Mouse (Mus musculus) lung, postnatal 4 days (tissue): ENCODE measurements around the gene Rpain.

Experiments
- DNase-seq, 2 experiments: peaks; one replicate each; pipeline ENCODE4 v3.0.0; 2021

The Rpain gene

DNA sequence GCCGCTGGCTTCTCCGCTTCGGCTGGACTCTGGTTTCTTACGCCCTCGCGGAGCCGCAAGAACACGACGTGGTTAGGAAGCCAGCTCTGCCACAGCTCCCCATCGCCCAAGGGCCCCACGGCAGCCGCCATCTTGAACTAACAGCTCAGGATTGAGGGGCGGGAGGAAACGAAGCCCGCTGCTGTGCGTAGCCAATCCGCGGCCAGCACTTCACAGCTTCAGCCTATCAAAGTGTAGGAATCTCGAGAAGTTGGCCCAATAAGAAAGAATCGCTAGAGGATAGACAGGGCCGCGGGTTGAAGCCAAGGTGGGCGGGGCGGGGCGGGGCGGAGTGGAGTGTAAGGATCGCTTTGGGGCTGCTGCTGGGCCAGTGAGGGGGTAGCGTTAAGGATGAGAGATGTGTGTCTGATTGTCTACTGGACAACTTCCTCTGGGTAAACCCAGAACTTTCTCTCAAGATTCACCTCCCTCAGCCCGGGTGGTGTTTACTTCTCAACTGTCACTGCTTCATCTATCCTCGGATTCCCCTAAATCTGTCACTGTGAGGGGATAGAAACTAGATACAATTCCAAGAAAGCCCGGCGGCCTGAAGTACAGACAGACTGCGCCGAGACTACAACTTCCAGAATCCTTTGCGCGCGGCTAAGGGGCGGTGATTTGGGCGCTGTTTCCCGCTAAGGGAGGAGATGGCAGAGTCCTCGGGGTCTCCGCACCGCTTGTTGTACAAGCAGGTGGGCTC lies at the start of gene Rpain, which contains the start of gene Nup88:
Gene Rpain (plus strand): TSS at position 393 of the 739 bp plus-strand sequence.
Gene Nup88 (minus strand): TSS at position 153 of the 739 bp plus-strand sequence.
- peak; percentile 95 to 97 for DNase-seq

DNA sequence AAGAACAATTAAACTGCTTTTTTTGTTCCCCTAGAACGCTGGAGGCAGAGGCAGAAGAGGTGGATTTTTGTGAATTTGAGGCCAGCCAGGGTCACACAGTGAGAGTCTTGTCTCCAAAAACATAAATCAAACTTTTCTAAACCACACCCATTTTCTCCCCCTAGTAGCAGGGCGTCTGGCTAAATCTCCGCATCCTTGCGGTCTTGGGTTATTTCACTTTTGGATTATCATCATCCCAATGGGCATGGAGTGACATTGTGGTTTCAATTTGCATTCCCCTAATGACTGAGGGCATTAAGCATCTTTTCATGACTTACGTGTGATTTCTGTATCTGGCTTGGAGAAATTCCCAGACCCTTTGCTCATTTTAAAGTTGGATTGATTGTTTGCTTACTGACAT lies 38.6 kb upstream of the Rpain start:
- DNase-seq = no peak

DNA sequence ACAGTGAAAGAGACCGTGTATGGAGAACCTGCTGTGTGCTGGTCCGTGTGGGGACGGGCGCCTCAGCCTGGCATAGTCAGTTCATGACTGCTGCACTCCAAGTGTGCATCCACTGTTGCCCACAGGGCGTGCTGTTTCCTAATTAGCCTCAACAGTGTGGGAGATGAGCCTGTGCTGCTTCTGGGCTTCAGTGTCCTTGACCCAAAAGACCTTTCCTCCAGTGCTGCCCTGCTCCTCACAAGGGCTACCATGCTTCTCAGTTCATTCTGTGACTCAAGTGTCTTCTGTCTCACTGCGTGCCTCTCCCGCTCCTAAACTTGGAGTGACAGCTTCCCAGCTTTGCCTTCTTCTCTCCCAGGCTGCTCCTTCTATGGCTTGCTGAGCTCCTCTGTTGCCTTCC lies 34.7 kb upstream of the Rpain start:
- DNase-seq = no peak

DNA sequence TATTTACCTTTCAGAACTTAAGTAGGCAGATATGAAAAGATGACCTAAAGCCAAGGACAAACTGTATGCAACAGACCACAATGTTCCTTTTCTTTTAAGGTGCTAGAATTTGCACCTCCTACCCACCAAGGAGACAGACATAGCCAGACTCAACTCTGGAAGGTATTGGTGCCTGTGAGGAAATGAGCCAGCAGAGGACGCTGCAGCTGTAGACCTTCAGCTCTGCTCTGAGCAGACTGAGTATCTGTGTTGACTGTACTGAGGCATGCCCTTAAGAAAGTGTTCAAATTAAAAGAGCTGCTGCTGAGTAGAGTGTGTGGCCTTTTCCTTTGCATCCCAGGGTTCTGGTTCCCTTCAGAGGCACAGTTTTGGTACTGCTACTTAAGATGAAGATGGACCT lies 27.4 kb upstream of the Rpain start:
- DNase-seq = no peak

GRCm38 (mm10) chr11:70943651-70944050 lies 26.4 kb upstream of the Rpain start:
- DNase-seq = no peak

DNA sequence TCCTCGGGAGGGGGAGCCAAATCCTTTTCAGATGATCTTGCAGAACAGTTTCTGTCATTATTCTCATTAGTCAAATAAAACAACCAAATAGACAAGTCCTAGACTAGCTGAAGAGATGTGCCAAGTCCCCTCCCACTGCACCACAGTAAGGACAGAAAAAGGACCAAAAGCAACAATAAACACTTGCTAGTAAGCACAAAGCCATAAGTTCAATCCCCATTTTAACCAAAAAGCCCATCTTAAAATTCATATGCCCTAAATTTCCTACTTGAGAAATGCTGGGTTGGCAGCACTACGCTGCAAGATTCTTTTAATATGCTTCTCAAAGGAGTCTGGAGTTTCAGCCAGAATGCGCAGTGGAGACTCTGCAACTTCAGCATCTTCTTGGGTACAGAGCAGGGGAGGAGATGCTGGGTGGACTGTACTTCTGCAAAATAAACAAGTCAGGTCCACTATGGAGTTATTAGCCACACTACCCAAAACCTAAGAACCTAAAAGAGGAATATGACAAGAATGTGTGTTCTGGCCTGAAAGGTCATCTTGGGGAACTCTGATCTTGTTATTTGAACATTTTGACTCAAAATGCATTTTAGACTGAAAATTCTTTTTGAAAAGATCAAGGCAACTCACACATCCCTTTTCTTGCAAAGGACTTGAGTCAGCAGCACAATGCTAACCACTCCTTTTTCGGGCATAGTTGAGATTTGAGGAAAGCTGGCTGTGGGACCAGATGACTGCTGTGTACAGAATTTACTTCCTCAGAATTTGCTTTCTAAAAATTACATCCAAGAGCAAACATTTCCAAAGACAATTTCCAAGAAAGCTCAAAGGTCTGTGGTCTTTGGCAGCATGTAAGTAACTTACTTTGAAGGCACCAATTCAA lies 24.8 kb upstream of the Rpain start:
- no peak for DNase-seq

GRCm38 (mm10) chr11:70954711-70955110 lies 15.3 kb upstream of the Rpain start:
- no peak for DNase-seq

- DNase-seq = no peak
Measured at GRCm38 (mm10) chr11:70960786-70961554, 9.0 kb upstream of the Rpain start.

GRCm38 (mm10) chr11:70964222-70964907 lies 5.6 kb upstream of the Rpain start:
- no peak for DNase-seq

DNA sequence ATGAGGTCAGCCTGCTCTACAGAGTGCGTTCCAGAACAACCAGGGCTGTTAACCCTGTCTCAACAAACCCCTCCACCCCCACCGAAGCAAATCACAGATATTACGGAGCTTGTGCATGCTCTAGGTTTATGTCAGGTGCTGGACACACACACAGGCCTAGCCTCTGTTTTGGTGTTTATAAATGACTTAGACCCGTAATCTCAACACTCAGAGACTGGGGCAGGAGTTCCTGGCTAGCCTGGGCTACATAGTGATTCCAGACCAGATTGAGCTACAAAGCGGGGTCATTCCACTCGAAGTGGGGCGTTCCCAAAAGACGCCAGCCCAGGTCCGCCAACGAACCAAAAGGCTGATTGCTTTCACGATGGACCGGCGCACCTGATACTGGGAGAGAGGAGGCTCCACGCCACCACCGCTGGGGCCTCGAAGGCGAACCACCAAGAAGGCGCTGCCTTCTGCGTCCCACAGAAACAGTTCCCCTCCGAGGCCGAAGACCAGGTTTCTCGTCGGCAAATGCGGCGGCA lies 680 bp upstream of the Rpain start:
- DNase-seq = no peak

DNA sequence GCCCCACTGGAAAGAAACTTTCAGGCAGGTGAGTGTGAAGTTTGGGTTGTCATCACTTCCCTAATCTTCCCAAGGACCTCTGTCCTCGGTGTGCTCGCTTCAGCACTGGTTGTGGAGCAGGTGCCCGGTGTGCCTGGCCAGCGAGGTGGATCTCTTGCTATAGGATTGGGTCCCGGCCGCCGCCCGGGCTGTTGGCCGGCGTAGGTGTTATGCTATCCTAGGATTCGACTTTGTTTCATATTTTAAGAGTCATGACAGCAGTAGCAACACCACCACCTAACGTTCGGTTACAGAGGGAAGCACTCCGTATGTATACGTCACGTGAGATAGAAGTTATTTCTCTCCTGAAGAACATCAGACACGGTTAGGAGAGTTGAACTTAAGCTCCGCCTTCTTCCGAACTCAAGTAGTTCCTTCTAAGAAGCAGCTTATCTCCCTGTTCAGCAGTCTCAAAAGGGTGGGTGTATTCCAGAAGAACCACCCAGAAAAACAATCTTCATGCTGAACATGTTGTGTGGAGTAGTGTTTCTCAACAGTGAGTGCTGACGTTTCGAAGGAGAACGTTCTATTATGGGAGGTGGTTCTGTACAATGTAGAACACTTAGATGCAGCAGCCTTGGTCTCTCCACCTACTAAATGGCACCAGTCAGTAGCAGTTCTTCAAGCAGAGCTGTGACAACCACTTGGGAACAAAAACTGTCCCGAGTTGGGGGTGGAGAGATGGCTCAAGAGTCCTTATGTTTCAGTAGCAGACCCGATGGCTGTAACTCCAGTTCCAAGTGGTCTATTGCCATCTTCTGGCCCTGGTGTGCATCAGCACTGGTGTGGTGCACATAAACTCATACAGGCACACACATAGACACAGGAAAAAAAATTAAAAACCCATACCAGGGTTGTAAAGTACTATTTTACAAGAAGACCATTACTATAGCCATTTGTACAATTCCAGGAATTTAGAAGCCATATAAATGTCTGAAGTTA lies 837 bp downstream of the Rpain start:
- peak in 1 of 2 experiments; percentile 6 for DNase-seq

- DNase-seq = no peak
Measured at GRCm38 (mm10) chr11:70972586-70972985, 2.6 kb downstream of the Rpain start.

DNA sequence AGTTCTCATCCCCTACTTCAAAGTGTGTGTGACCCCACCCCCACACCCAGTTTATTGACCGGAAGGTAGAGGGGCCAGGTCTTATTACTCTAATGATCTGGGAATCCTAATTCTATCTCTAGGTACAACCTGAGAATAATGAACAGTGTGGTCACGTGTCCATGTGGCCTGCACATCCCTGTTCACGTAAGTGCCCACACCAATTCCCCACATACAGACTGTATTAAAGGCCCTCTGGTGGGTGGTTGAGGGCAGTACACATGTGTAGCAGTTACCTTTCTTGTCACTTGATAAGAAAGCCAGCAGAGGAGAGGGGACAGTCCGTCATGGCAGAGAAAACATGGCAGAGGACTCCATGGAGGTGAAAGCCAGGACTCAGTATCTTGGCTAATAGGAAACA lies 3.9 kb downstream of the Rpain start:
- no peak for DNase-seq

- DNase-seq = no peak
Measured at GRCm38 (mm10) chr11:70975193-70975592, 5.2 kb downstream of the Rpain start.

DNA sequence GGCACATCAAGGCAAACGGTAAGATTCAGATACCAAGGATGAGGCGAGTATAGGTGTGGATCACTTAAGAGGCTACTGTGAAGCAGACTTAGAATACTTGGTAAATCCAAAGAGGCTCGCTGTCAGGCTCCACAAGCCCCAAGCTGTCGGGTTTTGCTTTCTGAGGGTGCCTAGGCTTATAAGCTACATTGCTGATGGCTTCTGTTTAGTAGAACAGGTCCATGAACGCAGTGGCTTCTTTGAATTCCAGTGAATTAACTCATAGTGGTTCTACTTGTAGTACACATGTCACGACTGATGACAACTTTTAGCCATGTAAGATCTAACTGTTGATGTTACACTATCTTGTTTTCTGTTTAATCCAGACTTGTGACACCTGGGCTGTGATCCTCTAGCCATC lies 7.3 kb downstream of the Rpain start:
- DNase-seq = no peak

GRCm38 (mm10) chr11:70980232-70980631 lies 10.2 kb downstream of the Rpain start:
- no peak for DNase-seq

- no peak for DNase-seq
Measured at GRCm38 (mm10) chr11:70980751-70981510, 10.9 kb downstream of the Rpain start.

GRCm38 (mm10) chr11:70982030-70982429 lies 12.0 kb downstream of the Rpain start:
- DNase-seq = no peak

- DNase-seq = peak; percentile 95 to 97
Measured at GRCm38 (mm10) chr11:70982557-70983228, 12.7 kb downstream of the Rpain start, which contains the start of gene C1qbp. Gene C1qbp (minus strand): TSS chr11:70983026.

GRCm38 (mm10) chr11:71001167-71001566 lies 31.2 kb downstream of the Rpain start:
- no peak for DNase-seq
